Mouse (Mus musculus): ENCODE measurements around the gene Exoc3l4. TPM values are rescaled to one million over a fixed set of nuclear protein-coding genes. Genes with fewer than 3 reads are reported as not detected.
A peak's percentile ranks its signal among the peaks of the same experiment; 100 is the strongest.

Gene Exoc3l4
- polyA plus RNA-seq, 1 experiment from 2014 or later: 2.0 TPM

DNA sequence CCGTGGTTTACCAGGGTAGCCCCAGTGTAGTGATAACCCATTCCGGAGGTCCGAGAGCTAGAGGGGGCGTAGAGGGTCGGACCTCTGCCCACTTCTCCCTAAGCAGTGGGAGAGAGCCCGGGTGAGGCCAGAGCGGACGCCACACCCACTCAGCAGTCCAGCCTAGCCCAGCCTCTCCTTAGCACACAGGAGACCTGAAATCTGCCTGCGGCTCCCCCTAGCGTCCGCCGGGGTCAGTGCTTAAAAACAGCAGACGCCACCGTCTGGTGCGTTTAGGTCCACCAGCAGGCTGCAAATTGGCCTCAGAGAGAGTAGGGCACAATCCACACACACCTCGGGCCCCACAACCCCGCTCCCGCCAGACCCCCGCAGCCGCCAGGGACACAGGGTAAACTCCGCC lies 3.5 kb upstream of the Exoc3l4 start:
- under 1% methylated on average over 20 of the region's 21 CpGs for WGBS
- no peak overlapping the region for H3K27ac ChIP-seq (replicated peaks)
- H3K9ac ChIP-seq (replicated peaks): peak overlapping the region; percentile 31

DNA sequence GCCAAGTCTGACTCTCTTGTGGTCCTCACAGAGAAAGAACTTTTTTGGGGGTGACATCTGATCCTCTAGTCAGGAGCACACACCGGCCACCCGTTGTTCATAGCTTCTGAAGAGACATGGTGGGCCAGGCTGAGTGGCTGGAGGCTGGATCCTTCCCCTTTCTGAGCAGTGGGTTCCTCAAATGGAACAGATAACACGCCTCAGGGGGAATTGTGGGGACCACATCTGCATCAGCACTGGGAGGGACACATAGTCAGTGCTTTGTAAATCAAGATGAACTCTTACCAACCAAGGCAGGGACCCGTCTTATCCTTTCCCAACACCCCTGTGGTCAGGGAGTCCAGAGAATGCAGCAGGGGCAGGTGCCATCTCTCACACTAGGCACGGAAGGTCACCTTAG lies 3.1 kb downstream of the Exoc3l4 start:
- Histone ChIP-seq H3K27me3 (peaks cover 41% of the 10 kb centered on the region), H3K27ac (replicated peaks) (no peak overlapping the region), H3K4me1 (peaks cover 17% of the 10 kb centered on the region), H3K9me3 (no peaks in the 10 kb centered on the region), H3K9ac (replicated peaks) (no peak overlapping the region), H3K36me3 (no peaks in the 10 kb centered on the region), H3K4me3 (no peak overlapping the region), H3K4me2 (replicated peaks) (no peak overlapping the region)
- WGBS: 82% methylated on average over 5 of the region's 5 CpGs
- ATAC-seq (replicated peaks): no peak

More for the DNA sequence above, 3.5 kb upstream of the Exoc3l4 start:
- peak; percentile 77 for ATAC-seq (replicated peaks)
- Histone ChIP-seq H3K4me2 (replicated peaks) (peak overlapping the region; percentile 45), H3K36me3 (no peaks in the 10 kb centered on the region), H3K27me3 (no peaks in the 10 kb centered on the region), H3K4me1 (peaks cover 38% of the 10 kb centered on the region), H3K9me3 (no peaks in the 10 kb centered on the region), H3K4me3 (peak overlapping the region; percentile 35)

DNA sequence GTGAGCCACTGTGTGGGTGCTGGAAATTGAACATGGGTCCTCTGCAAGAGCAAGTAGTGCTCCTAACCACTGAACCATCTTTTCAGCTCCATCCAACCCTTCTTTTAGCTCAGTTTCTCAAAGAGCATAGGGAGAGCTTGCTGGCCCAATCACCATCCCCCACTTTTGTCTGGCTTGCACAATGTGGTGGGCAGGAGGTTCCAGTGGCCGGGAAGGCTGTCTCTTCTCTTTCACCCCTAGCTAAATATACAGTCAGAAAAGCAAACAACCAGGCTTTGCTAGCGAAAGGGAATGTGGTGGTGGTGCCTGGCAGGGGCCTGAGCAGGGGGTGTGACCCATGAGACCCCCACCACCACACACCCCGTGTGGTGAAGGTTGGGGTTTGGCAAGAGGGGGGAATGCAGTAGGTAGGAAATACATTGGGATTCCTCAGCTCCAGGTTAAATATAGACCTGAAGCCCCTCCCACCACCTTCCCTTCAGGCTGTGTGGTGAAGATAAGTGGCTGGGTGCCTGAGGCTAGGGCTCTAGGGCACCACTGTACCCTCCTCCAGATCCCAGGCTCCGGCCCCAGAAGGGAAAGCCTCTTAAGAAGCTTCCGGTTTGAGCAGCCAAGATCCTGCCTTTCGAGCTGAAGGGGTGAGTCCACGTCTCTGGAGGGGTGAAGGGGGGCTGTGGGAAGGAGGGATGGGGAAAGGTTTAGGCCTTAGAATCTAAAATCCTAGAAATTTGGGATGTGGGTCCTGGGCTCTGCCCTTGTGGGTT lies 4.3 kb downstream of the Exoc3l4 start:
- Histone ChIP-seq H3K9ac (replicated peaks) (no peak overlapping the region), H3K4me2 (replicated peaks) (no peak overlapping the region), H3K27me3 (peaks cover 52% of the 10 kb centered on the region), H3K27ac (replicated peaks) (no peak overlapping the region), H3K4me3 (no peak overlapping the region), H3K9me3 (no peaks in the 10 kb centered on the region), H3K36me3 (no peaks in the 10 kb centered on the region), H3K4me1 (peaks cover 21% of the 10 kb centered on the region)
- ATAC-seq (replicated peaks): no peak
- WGBS: 47% methylated on average over 7 of the region's 7 CpGs

DNA sequence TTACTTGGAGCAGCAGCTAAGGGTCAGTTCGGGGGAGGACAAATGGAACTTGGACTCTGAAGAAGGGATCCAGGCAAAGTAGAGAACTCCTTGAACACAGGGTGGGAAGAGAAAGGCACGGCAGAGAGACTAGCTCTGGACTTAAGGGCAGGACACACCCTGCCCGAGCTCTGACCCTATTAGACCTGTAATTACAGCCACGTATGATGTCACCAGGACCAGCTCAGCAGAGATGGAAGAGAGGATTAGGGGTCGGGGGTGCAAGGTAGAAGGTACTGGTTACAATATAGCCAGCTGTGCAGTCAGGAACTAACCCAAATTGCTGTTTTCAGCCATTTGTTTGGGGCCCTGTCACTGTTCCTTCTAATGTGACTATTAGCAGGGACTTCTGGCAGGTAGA lies 6.0 kb downstream of the Exoc3l4 start:
- peaks cover 19% of the 10 kb centered on the region; the same call in 1 of the 2 replicates for H3K4me1 ChIP-seq
- ATAC-seq (replicated peaks): no peak
- H3K4me3 ChIP-seq: no peak overlapping the region
- no peaks in the 10 kb centered on the region for H3K9me3 ChIP-seq
- 36% methylated on average over 5 of the region's 5 CpGs for WGBS
- H3K36me3 ChIP-seq: no peaks in the 10 kb centered on the region
- no peak overlapping the region for H3K9ac ChIP-seq (replicated peaks)
- H3K27ac ChIP-seq (replicated peaks): no peak overlapping the region
- peaks cover 54% of the 10 kb centered on the region for H3K27me3 ChIP-seq
- no peak overlapping the region for H3K4me2 ChIP-seq (replicated peaks)

DNA sequence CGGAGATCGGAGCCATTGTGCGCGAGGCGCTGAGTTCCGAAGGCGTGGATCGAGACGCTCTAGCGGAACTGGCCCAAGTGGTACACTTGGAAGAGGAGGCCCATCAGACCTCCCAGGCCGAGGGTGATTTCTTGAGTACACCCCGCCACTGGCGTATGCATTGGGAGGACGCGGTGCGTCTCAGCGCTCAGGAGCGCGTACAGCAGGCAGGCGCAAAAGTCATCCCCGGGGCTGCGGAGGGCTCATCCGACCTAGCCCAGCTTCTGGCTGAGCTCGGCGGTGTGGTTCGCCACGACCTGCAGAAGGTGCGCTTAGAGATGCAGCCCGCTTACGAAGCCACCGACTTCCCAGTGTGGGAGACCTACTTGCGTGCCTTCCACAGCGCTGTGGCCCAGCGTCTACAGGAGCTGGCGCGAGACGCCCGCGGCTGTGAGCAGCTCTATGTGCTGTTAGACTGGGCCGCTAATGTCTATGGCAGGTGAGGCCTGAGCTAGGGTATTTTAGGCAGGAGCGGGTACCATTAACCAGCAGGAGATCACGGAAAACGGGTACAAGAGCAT lies 6.8 kb downstream of the Exoc3l4 start:
- Histone ChIP-seq H3K36me3 (no peaks in the 10 kb centered on the region), H3K9ac (replicated peaks) (peak overlapping the region; percentile 3; the same call in 1 of the 2 replicates), H3K4me3 (peak overlapping the region; percentile 35), H3K27me3 (peaks cover 61% of the 10 kb centered on the region), H3K27ac (replicated peaks) (no peak overlapping the region), H3K9me3 (no peaks in the 10 kb centered on the region), H3K4me1 (peaks cover 27% of the 10 kb centered on the region), H3K4me2 (replicated peaks) (peak overlapping the region; percentile 44)
- no peak for ATAC-seq (replicated peaks)
- WGBS: 2% methylated on average over 43 of the region's 43 CpGs

DNA sequence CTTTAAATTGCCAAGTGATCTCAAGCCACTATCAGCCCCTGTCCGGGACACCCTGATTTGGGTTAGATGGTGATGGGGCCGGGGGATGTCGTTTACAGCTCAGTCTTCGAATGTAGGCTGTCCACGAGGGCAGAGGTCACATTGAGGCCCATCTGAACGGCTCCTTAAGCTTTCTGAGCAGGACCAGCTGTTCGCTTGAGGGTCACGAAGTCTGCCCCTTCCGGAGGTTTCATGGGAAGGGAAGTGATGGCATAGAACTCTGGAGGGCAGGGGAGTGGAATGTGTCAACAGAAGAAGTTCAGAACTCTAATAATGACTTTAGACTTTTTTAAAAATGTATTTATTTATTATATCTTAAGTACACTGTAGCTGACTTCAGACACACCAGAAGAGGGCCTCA lies 7.7 kb downstream of the Exoc3l4 start:
- WGBS: 17% methylated on average over 9 of the region's 9 CpGs
- ATAC-seq (replicated peaks): no peak
- Histone ChIP-seq H3K36me3 (no peaks in the 10 kb centered on the region), H3K9me3 (no peaks in the 10 kb centered on the region), H3K4me2 (replicated peaks) (no peak overlapping the region), H3K4me3 (no peak overlapping the region), H3K4me1 (peaks cover 36% of the 10 kb centered on the region), H3K9ac (replicated peaks) (no peak overlapping the region), H3K27me3 (peaks cover 65% of the 10 kb centered on the region), H3K27ac (replicated peaks) (no peak overlapping the region)

DNA sequence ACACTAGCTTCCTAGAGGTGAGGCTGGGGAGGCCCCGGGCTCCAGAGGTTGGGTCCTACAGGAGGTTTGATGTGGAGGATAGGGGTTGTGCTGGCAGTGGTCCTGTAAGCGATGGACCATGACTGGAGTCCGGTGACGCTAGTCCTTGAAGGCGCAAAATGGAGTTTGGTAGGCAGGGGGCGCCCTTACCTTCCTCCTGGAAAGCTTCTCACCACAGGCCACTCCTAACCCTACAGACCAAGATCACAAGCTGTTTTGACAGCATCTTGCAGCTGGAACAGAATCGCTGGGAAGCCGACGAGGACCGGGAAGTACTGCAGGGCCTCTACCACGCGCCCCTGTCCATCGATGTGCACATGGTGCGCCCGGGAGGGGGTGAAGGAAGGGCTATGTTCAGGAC lies 8.4 kb downstream of the Exoc3l4 start:
- Histone ChIP-seq H3K36me3 (no peaks in the 10 kb centered on the region), H3K9me3 (no peaks in the 10 kb centered on the region), H3K27ac (replicated peaks) (no peak overlapping the region), H3K27me3 (peaks cover 72% of the 10 kb centered on the region), H3K4me3 (no peak overlapping the region), H3K9ac (replicated peaks) (no peak overlapping the region), H3K4me2 (replicated peaks) (peak overlapping the region; percentile 27; the same call in 1 of the 2 replicates), H3K4me1 (peaks cover 41% of the 10 kb centered on the region)
- WGBS: 3% methylated on average over 15 of the region's 15 CpGs
- ATAC-seq (replicated peaks): no peak

DNA sequence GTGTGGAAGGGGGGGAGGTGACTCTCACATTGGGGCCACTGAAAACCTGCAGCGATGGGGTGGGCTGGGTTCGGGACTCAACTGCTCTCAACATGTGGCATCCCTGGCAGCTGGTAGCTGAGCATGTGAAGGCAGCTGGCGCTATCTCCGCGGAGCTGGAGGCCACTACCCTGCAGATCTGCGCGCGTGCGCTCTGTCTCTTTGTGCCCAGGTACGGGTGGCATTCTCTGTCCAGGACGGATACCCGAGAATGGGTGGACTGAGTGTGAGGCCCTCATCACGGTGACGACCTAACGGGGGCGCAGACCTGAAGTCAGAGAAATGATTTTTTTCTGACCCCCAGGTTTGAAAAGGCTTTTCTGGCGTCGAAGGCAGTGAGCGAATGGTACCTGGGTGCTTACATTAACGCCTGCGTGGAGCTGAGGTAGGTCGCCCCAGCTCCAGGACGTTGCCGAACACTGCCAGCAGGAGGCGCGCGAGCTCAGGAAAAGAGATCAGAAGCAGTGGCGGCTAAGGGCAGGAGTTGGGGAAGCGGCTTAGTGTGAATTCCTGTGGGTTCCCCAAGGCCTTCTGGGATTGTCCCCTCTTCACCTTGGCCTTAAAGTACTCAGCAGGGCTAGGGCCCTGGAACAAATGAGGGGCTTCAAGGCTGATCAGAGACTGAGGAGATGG lies 9.1 kb downstream of the Exoc3l4 start:
- Histone ChIP-seq H3K4me2 (replicated peaks) (peak overlapping the region; percentile 27; the same call in 1 of the 2 replicates), H3K27ac (replicated peaks) (no peak overlapping the region), H3K9me3 (no peaks in the 10 kb centered on the region), H3K36me3 (no peaks in the 10 kb centered on the region), H3K4me3 (no peak overlapping the region), H3K4me1 (peaks cover 41% of the 10 kb centered on the region), H3K9ac (replicated peaks) (no peak overlapping the region), H3K27me3 (peaks cover 77% of the 10 kb centered on the region)
- peak; percentile 67 for ATAC-seq (replicated peaks)
- WGBS: 15% methylated on average over 29 of the region's 29 CpGs

DNA sequence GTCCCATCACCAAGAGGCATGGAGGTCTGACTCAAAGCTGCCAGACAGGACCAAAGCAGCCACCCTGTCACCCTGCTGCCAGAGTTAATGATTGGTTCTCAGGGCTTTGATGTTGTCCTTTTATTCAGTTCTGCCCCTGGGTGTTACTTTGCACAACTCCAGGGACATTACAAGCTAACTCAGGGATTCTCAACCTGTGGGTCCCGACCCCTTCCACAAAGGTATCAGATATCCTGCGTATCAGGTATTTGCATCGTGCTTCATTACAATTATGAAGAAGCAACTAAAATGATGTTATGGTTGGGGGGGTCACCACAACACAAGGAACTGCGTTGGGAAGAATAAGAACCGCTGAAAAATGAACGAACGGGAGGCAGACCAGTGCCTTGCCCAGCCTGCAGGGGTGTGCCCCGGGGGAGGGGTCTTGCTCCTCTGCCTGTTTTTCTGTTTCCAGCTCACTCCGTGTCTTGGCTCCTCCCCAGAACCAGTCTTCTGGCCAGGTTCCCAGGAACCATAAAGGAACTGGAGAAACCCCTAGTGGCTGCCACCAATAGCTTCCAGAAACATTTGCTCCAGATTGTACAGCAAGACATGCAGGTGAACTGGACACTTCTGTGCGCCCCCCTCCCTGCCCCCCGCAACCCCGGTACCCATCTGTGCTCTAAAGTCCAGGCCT lies 10.8 kb downstream of the Exoc3l4 start:
- 45% methylated on average over 12 of the region's 12 CpGs for WGBS
- Histone ChIP-seq H3K4me3 (no peak overlapping the region), H3K9ac (replicated peaks) (no peak overlapping the region), H3K4me1 (peaks cover 41% of the 10 kb centered on the region), H3K4me2 (replicated peaks) (no peak overlapping the region), H3K27me3 (peaks cover 75% of the 10 kb centered on the region), H3K36me3 (no peaks in the 10 kb centered on the region), H3K9me3 (no peaks in the 10 kb centered on the region), H3K27ac (replicated peaks) (no peak overlapping the region)
- no peak for ATAC-seq (replicated peaks)

DNA sequence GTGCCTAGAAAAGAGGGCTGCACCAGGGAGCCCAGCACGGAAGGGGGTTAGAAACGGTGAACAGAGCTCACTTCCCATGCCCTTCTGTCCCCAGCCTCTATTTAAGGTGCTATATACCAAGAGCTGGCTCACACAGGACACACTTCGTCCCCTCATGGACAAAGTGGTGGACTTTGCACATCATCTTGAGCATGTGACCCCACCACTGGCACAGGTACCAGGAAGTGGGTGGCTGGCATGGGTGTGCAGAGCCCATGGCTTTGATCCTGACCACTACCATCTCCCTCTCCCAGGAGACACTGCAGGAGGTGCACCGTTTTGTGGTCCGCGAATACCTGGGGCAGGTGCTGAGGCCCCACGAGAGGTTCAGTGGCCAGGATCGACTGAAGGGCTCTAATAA lies 11.5 kb downstream of the Exoc3l4 start:
- WGBS: 15% methylated on average over 8 of the region's 8 CpGs
- peaks cover 69% of the 10 kb centered on the region for H3K27me3 ChIP-seq
- no peak for ATAC-seq (replicated peaks)

DNA sequence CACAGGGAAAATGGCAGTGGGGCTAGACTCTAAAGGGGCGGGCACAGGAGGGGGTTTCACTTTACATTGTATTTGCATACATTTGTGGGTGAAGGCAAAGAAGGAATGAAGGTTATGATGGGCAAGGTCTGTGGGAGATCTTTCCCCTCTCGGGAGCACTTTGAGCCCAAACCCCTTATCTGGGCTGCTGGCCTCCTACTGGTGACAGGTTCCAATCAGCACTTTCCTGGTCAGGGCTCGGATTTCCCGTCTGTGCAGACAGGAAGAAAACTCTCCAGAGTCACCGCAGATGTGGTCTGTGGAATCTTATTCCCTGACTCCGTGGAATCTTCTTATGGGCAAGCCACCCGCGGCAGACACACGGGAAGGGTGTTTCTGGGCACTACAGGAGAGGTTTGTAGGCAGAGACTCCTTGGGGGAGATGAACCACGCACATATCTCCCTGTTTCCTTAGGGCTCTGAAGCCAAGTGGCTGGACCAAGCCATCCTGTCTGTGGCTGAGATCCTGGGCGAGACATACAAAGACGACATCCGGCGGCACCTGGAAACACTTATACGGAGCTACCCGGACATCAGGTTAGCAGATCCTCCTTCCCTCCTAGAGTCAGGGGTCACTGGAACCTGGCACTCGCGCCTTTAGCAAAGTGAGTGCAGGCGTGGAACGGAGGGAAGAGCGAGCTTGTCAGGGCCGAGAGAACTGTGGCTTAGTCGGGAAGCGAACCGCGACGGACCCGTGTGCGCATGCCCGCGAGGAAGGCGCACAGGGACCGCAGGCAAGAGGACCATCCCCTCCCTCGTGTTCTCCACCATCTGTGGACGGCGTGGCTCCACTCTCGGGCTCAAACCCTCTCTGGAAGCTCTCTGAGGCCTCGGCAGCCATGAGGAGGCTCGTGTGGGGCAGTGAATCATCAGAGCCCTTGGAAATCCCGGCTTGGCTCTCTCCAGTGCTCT lies 12.4 kb downstream of the Exoc3l4 start:
- WGBS: 1% methylated on average over 40 of the region's 40 CpGs
- Histone ChIP-seq H3K9me3 (no peaks in the 10 kb centered on the region), H3K4me3 (peak overlapping the region; percentile 43), H3K36me3 (no peaks in the 10 kb centered on the region), H3K9ac (replicated peaks) (peak overlapping the region; percentile 55), H3K27ac (replicated peaks) (no peak overlapping the region), H3K27me3 (peaks cover 60% of the 10 kb centered on the region), H3K4me2 (replicated peaks) (peak overlapping the region; percentile 79), H3K4me1 (peaks cover 32% of the 10 kb centered on the region)
- peak; percentile 45; the same call in 1 of the 2 replicates for ATAC-seq (replicated peaks)

More for the DNA sequence above, 11.5 kb downstream of the Exoc3l4 start:
- H3K4me2 ChIP-seq (replicated peaks): peak overlapping the region; percentile 79
- H3K27ac ChIP-seq (replicated peaks): no peak overlapping the region
- no peak overlapping the region for H3K9ac ChIP-seq (replicated peaks)
- H3K36me3 ChIP-seq: no peaks in the 10 kb centered on the region
- no peaks in the 10 kb centered on the region for H3K9me3 ChIP-seq
- no peak overlapping the region for H3K4me3 ChIP-seq
- peaks cover 39% of the 10 kb centered on the region for H3K4me1 ChIP-seq
